Mouse (Mus musculus) brain, adult 2 months (tissue): ENCODE data around the gene Spin2g.
"Not testable (repeated sequence)": the region's sequence is repeated elsewhere in the genome, so short reads cannot be mapped to it uniquely, and the experiment has no call there.

ENCODE experiments used
- DNase-seq: peaks from one replicate; pipeline ENCODE4 v3.0.0; 2011; ENCODE audit warnings: low read depth, low spot score

The Spin2g gene

DNA sequence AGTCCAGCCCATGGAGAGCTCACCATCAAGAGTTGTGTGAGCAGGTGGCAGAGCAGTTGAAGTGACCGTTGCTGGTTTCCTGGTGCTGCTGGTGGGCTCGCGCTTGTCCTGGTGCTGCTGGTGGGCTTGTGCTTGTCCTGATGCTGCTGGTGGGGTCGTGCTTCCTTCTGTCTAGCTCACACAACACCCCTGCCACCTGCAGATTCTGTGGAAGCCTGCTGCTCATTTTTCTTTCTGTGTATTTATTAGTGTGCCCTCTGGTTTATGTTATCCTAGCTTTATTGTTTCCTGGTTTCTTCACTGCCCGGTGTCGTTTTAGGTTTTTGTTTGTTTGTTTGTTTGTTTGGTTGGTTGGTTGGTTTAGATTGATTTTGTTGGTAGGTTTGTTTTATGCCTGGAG lies at the start of gene Spin2g:
Gene Spin2g (minus strand): TSS at position 101 of the 400 bp plus-strand sequence.
- not testable (repeated sequence) for DNase-seq
